Mouse (Mus musculus) left cerebral cortex, postnatal 25 days (tissue): ENCODE results near the gene Miox. TPM values are rescaled to one million over a fixed set of nuclear protein-coding genes. Genes with fewer than 3 reads are reported as not detected.

Source experiments
- DNase-seq, 2 experiments: peaks; one replicate each; pipeline ENCODE4 v3.0.0; 2022; ENCODE audit warnings: low spot score in 2 of 2, mixed read lengths in 1 of 2
- intact Hi-C: fragments of 180-260 bp; cut with DNase I; formaldehyde crosslinking; loops from one replicate; pipeline ENCODE4 v1.15.1; 2025
- microRNA-seq, 2 experiments: library from miRNA; unstranded; fragments of <30 nt; microRNA quantifications; one replicate each; pipeline ENCODE4 v1.2.0; 2022
- total RNA-seq, 2 experiments: library from RNA; stranded (reverse); gene quantifications; 2 replicates each; pipeline ENCODE4 v1.2.3; 2021

The Miox gene
- total RNA-seq, 2 experiments from 2014 or later: not detected

GRCm38 (mm10) chr15:89384617-89385016 is 50.4 kb downstream of the Miox start, which contains the start of gene Klhdc7b:
Klhdc7b (plus strand) TSS chr15:89384917.
- intact Hi-C loops: no loop called here
- no peak for DNase-seq

Small RNA genes lying within 50 kb of the gene (microRNA-seq; reads per million reads assigned to microRNA genes)
- 4.7 to 8.1 reads per million in 2 experiments for gene Mir6959

Other genes starting within 250 kb of the Miox start
- 10 to 100 TPM; 18.9 to 20.6 TPM for gene Selenoo, start 245.3 kb upstream of the Miox start, total RNA-seq
- 10 to 100 TPM; 26.3 to 27.7 TPM for gene Tubgcp6, start 211.3 kb upstream of the Miox start, total RNA-seq
- gene Hdac10, start 205.7 kb upstream of the Miox start, total RNA-seq: 10 to 100 TPM; 13.1 to 13.3 TPM
- gene Mapk12, start 193.7 kb upstream of the Miox start, total RNA-seq: 1 to 10 TPM; 5.9 to 7.6 TPM
- gene Mapk11, start 184.8 kb upstream of the Miox start, total RNA-seq: 10 to 100 TPM; 47.1 to 51.1 TPM
- gene Plxnb2, start 153.6 kb upstream of the Miox start, total RNA-seq: 10 to 100 TPM; 43.4 to 44.9 TPM
- gene Dennd6b, start 137.9 kb upstream of the Miox start, total RNA-seq: 10 to 100 TPM; 44.8 to 47.0 TPM
- 100 to 1,000 TPM; 148 to 149 TPM for gene Ppp6r2, start 122.8 kb upstream of the Miox start, total RNA-seq
- gene Sbf1, start 19.1 kb upstream of the Miox start, total RNA-seq: 100 to 1,000 TPM; 205 to 212 TPM
- gene Adm2, start 11.7 kb upstream of the Miox start, total RNA-seq: not detected
- gene Lmf2, start 21.3 kb downstream of the Miox start, total RNA-seq: 10 to 100 TPM; 21.0 to 21.8 TPM
- gene Ncaph2, start 21.3 kb downstream of the Miox start, total RNA-seq: 10 to 100 TPM; 96.1 to 97.4 TPM
- 10 to 100 TPM; 25.3 to 26.8 TPM for gene Sco2, start 39.4 kb downstream of the Miox start, total RNA-seq
- 1 to 10 TPM; 1.3 to 1.6 TPM for gene Tymp, start 42.6 kb downstream of the Miox start, total RNA-seq
- gene Odf3b, start 44.9 kb downstream of the Miox start, total RNA-seq: under 1 TPM; 0.57 to 0.80 TPM
- gene Klhdc7b, start 50.5 kb downstream of the Miox start, total RNA-seq: under 1 TPM; 0.30 to 0.34 TPM
- gene Syce3, start 76.1 kb downstream of the Miox start, total RNA-seq: under 1 TPM in 1 of 2 experiments, not detected in 1; 0.87 TPM
- gene Cpt1b, start 91.5 kb downstream of the Miox start, total RNA-seq: 1 to 10 TPM; 1.3 to 1.6 TPM
- 1 to 10 TPM; 1.9 to 2.1 TPM for gene C730034F03Rik, start 95.2 kb downstream of the Miox start, total RNA-seq
- under 1 TPM in 1 of 2 experiments, not detected in 1; 0.80 TPM for gene Gm44502, start 95.3 kb downstream of the Miox start, total RNA-seq
- 10 to 100 TPM; 35.4 to 39.7 TPM for gene Chkb, start 95.5 kb downstream of the Miox start, total RNA-seq
- gene Mapk8ip2, start 119.5 kb downstream of the Miox start, total RNA-seq: 100 to 1,000 TPM; 201 to 242 TPM
- gene Arsa, start 143.0 kb downstream of the Miox start, total RNA-seq: 10 to 100 TPM; 30.4 to 32.5 TPM
- 100 to 1,000 TPM; 210 to 243 TPM for gene Shank3, start 165.2 kb downstream of the Miox start, total RNA-seq
- 1 to 10 TPM; 1.1 to 1.5 TPM for gene Acr, start 233.9 kb downstream of the Miox start, total RNA-seq